Mouse (Mus musculus) midbrain, embryonic 16.5 days (tissue): ENCODE measurements around the gene Fnip2. TPM values are rescaled to one million over a fixed set of nuclear protein-coding genes. Genes with fewer than 3 reads are reported as not detected.

ENCODE experiments used
- ATAC-seq: fragments of 200-750 bp; cut with Nextera tagmentation; 2 replicates; pipeline ENCODE4 v1.8.0; 2017; ENCODE audit warnings: moderate TSS enrichment
- H3K27ac ChIP-seq: fragments of 300-500 bp; sonication (generic); 2 replicates; pipeline ENCODE4 v1.5.1; 2014; ENCODE audit warnings: mild to moderate bottlenecking, low read length, mixed read lengths
- H3K27me3 ChIP-seq: fragments of 300-500 bp; sonication (generic); 2 replicates; pipeline ENCODE4 v1.6.1; 2014; ENCODE audit warnings: low read depth, low read length, mixed read lengths; ENCODE audit not compliant: control insufficient read depth, insufficient read depth
- H3K36me3 ChIP-seq: fragments of 300-500 bp; sonication (generic); 2 replicates; pipeline ENCODE4 v1.6.1; 2014; ENCODE audit warnings: mild to moderate bottlenecking, low read length, moderate library complexity, mixed read lengths; ENCODE audit not compliant: control insufficient read depth, insufficient read depth
- H3K4me1 ChIP-seq: fragments of 300-500 bp; sonication (generic); 2 replicates; pipeline ENCODE4 v1.6.1; 2014; ENCODE audit warnings: mild to moderate bottlenecking, low read length, mixed read lengths; ENCODE audit not compliant: control insufficient read depth, insufficient read depth
- H3K4me2 ChIP-seq: fragments of 300-500 bp; sonication (generic); 2 replicates; pipeline ENCODE4 v1.6.1; 2014; ENCODE audit warnings: mild to moderate bottlenecking, low read length, mixed read lengths
- H3K4me3 ChIP-seq: fragments of 300-500 bp; sonication (generic); 2 replicates; pipeline ENCODE4 v1.5.1; 2014; ENCODE audit warnings: low read depth, mild to moderate bottlenecking, low read length, moderate library complexity, mixed read lengths
- H3K9ac ChIP-seq: fragments of 300-500 bp; sonication (generic); 2 replicates; pipeline ENCODE4 v1.6.1; 2014; ENCODE audit warnings: low read depth, low read length, mixed read lengths
- H3K9me3 ChIP-seq: fragments of 300-500 bp; sonication (generic); replicated peaks from 2 replicates; pipeline ENCODE4 v1.6.1; 2014; ENCODE audit warnings: mild to moderate bottlenecking, low read length, mixed read lengths; ENCODE audit not compliant: control insufficient read depth, poor library complexity, severe bottlenecking
- WGBS: fragments of 180-500 bp; shearing (Covaris S2); extraction: QIAGEN DNeasy Blood & Tissue Kit; methylation state at CpG from one replicate; pipeline ENCODE4 v1.1.7; 2014; 5-methylcytosine and 5-hydroxymethylcytosine counted together
- polyA plus RNA-seq: library from polyadenylated mRNA; unstranded; fragments of >200 nt; fragmentation: Nextera tagmentation; extraction: Ambion mirVana; gene quantifications from 2 replicates; pipeline ENCODE4 v1.2.1, GENCODE M21; 2015

Gene Fnip2
- polyA plus RNA-seq, 1 experiment from 2014 or later, result 6.9 TPM

DNA sequence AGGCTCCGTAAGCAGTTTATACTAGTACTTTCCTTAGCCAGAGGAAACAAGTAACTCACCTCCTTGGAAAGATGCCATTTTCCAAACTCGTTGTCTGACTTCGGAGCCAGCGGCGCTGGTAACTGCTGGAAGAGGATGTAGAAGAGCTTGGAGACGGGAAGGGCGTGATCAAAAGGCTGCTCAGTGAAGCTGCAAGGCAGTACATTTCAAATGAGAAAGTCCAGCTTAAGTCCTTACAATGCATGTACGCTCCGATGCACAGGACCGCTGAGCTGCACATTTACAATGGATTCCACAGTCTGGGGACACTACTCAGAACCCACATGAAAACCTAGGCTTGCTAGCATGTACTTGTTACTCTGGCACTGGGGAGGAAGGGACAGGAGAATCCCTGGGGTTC is 67.3 kb downstream of the Fnip2 start:
- Histone ChIP-seq H3K4me3 (no peak overlapping the region), H3K36me3 (peaks cover 4% of the 10 kb centered on the region), H3K27me3 (no peaks in the 10 kb centered on the region), H3K9ac (no peak overlapping the region), H3K9me3 (no peaks in the 10 kb centered on the region), H3K4me1 (no peaks in the 10 kb centered on the region), H3K27ac (no peak overlapping the region), H3K4me2 (no peak overlapping the region)
- WGBS, result 25% methylated on average over 10 of the region's 10 CpGs
- no peak for ATAC-seq

DNA sequence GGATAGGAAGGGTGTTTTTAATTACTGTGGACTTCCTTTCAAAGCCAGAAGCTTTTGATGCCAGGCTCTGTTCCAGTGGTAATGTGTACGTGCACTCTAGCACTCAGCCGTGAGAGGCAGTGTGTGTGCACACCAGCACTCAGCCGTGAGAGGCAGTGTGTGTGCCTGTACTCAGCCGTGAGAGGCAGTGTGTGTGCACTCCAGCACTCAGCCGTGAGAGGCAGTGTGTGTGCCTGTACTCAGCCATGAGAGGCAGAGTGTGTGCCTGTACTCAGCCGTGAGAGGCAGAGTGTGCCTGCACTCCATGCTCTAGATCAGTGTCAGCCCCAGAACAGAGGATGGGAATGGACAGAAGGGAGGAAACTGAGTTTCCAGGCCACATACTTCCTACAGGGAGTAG is 70.9 kb downstream of the Fnip2 start:
- H3K27ac ChIP-seq, result no peak overlapping the region
- H3K9me3 ChIP-seq, result no peaks in the 10 kb centered on the region
- no peak for ATAC-seq
- no peaks in the 10 kb centered on the region for H3K4me1 ChIP-seq
- WGBS, result 86% methylated on average over 6 of the region's 6 CpGs
- H3K9ac ChIP-seq, result no peak overlapping the region
- H3K27me3 ChIP-seq, result no peaks in the 10 kb centered on the region
- H3K36me3 ChIP-seq, result peaks cover 6% of the 10 kb centered on the region
- H3K4me2 ChIP-seq, result no peak overlapping the region
- H3K4me3 ChIP-seq, result no peak overlapping the region

DNA sequence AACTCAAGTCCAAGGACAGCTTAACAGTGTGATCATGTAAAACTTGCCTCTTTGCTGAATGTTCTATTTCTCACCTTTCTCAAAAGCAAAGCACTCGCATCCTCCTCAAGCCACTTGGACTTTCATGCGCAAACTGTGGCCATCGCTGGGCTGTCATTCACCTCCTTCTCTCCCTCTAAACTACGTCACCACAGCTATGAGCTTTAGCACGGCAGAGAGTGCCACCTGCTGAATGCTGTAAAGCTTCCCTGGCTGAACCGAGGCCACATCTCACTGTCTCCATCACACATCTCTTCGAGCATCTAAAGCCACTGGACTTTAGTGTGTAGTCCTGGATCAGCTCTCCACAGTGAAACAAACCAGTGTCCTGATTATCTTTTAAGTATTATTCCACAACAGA is 72.4 kb downstream of the Fnip2 start:
- Histone ChIP-seq H3K4me3 (no peak overlapping the region), H3K27me3 (no peaks in the 10 kb centered on the region), H3K36me3 (peaks cover 3% of the 10 kb centered on the region), H3K4me2 (no peak overlapping the region), H3K27ac (no peak overlapping the region), H3K9ac (no peak overlapping the region), H3K9me3 (no peaks in the 10 kb centered on the region), H3K4me1 (no peaks in the 10 kb centered on the region)
- no peak for ATAC-seq
- WGBS, result 77% methylated on average over 7 of the region's 7 CpGs

- WGBS, result 73% methylated on average over 8 of the region's 8 CpGs
- Histone ChIP-seq H3K4me2 (no peak overlapping the region), H3K27me3 (no peaks in the 10 kb centered on the region), H3K4me1 (no peaks in the 10 kb centered on the region), H3K27ac (no peak overlapping the region), H3K9me3 (no peaks in the 10 kb centered on the region), H3K9ac (no peak overlapping the region), H3K36me3 (peaks cover 3% of the 10 kb centered on the region; the same call in 1 of the 2 replicates), H3K4me3 (no peak overlapping the region)
- no peak for ATAC-seq
Observed at GRCm38 (mm10) chr3:79494028-79494427, 73.6 kb downstream of the Fnip2 start.

DNA sequence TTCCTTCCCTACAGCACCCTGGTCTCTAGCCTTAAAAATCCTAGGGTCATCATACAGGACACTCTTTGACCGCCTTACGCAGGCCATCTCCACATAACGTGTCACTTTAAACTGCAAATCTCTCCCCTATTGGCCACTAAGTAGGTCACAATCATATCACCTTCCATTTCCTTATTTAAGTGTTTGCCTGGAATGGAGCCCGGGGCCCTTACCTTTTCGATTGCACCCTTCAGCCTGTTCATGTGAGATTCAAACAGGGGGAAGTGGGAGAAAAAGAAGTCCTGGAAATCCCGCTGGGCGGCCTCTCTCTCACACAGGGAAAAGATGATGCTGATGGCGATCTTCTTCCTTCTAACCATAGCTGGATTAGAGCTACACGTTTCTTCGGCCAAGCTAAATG is 74.5 kb downstream of the Fnip2 start:
- Histone ChIP-seq H3K9me3 (no peaks in the 10 kb centered on the region), H3K9ac (no peak overlapping the region), H3K4me2 (no peak overlapping the region), H3K27me3 (no peaks in the 10 kb centered on the region), H3K27ac (no peak overlapping the region), H3K4me3 (no peak overlapping the region), H3K4me1 (no peaks in the 10 kb centered on the region), H3K36me3 (peaks cover 13% of the 10 kb centered on the region)
- no peak for ATAC-seq
- WGBS, result 96% methylated on average over 10 of the region's 10 CpGs

DNA sequence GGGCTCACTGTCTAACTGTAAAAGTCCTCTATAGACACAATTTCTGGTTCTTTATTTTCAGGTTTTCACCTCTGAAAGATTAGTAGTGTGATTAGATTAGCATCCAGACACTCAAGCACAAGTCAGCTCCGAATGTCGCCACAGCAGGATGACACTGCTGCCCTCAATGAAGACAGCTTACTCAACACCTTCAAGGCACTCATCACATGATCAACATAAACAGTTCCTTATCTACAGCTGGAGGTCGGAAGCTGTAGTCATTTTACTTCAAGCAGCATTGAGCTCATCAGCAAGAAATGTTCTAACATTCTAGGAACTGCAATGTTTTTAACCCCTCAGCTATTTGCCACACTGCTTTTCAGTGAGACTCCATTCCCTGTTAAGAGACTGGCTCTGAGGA is 76.0 kb downstream of the Fnip2 start:
- Histone ChIP-seq H3K4me1 (no peaks in the 10 kb centered on the region), H3K4me2 (no peak overlapping the region), H3K9ac (no peak overlapping the region), H3K4me3 (no peak overlapping the region), H3K27me3 (no peaks in the 10 kb centered on the region), H3K27ac (no peak overlapping the region), H3K9me3 (no peaks in the 10 kb centered on the region), H3K36me3 (peaks cover 20% of the 10 kb centered on the region)
- 87% methylated on average over 3 of the region's 3 CpGs for WGBS
- ATAC-seq, result no peak

- Histone ChIP-seq H3K27me3 (no peaks in the 10 kb centered on the region), H3K4me2 (no peak overlapping the region), H3K4me3 (no peak overlapping the region), H3K9me3 (no peaks in the 10 kb centered on the region), H3K9ac (no peak overlapping the region), H3K36me3 (peaks cover 23% of the 10 kb centered on the region), H3K27ac (no peak overlapping the region), H3K4me1 (no peaks in the 10 kb centered on the region)
- no peak for ATAC-seq
- 95% methylated on average over 5 of the region's 5 CpGs for WGBS
Observed at GRCm38 (mm10) chr3:79490102-79490501, 77.5 kb downstream of the Fnip2 start.

DNA sequence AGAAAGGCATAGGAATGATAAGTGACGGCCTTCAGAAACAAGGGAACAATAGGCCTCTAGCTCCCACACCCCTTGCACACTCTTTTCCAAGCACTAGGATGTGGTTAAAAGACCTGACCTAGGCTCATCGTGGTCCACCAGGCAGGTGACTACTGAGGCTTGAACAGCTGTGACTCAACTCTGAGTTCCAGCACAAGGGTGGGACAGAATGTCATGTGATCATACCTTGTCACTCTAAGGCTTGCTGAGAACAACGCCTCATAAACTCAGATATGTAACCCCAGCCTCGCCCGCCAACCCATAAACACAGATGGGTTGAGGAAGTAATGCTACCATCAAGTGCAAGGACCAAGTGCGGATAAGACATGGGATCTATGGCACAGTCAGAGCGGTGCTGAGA is 79.6 kb downstream of the Fnip2 start:
- Histone ChIP-seq H3K4me2 (no peak overlapping the region), H3K27ac (no peak overlapping the region), H3K27me3 (no peaks in the 10 kb centered on the region), H3K9me3 (no peaks in the 10 kb centered on the region; the same call in 1 of the 2 replicates), H3K9ac (no peak overlapping the region), H3K4me3 (no peak overlapping the region), H3K36me3 (peaks cover 23% of the 10 kb centered on the region), H3K4me1 (no peaks in the 10 kb centered on the region)
- WGBS, result 94% methylated on average over 7 of the region's 7 CpGs
- ATAC-seq, result no peak

DNA sequence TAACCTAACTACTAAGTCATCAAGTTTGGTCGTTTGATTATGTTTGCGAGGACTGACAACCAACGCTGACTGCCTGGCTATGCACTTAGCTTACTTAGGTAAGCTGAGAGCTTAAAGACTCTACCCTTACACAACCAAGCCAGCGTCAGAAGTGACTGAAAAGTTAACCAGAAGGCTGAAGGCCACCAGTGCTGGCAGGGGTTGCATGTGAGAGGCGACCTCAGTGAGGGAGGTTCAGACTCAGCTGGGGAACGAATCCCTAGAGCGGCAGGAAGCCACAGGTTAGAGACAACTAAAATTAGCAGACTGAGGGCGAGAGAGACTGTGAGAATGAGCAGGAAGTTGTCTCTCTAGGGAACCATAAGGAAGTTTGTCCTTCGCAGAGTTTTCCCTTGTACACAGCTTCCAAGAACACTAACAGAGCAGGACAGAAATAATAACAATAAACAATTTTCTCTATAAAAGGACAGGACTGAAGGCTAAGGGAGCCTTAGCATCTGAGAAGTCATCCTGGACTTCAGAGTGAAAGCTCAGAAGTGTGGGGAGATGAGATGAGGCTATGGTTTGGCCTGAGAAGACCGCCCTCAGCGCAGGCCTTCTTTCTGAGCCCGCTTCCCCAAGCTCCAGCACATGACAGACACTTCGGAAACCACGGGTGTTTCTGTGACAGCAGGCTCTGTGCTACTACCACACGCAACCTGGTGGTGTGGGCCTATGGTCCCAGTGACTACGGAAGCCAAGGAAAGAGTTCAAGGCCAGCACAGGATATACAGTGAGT is 83.1 kb downstream of the Fnip2 start:
- no peak overlapping the region for H3K9ac ChIP-seq
- no peaks in the 10 kb centered on the region for H3K4me1 ChIP-seq
- no peak for ATAC-seq
- no peak overlapping the region for H3K4me2 ChIP-seq
- H3K9me3 ChIP-seq, result no peaks in the 10 kb centered on the region; the same call in 1 of the 2 replicates
- no peak overlapping the region for H3K27ac ChIP-seq
- no peaks in the 10 kb centered on the region for H3K27me3 ChIP-seq
- no peak overlapping the region for H3K4me3 ChIP-seq
- WGBS, result 95% methylated on average over 16 of the region's 16 CpGs
- peaks cover 26% of the 10 kb centered on the region for H3K36me3 ChIP-seq
